Mouse (Mus musculus) lung, postnatal 14 days (tissue): ENCODE data around the gene Sae1.
A peak's percentile ranks its signal among the peaks of the same experiment; 100 is the strongest.

Experiments
- DNase-seq: peaks from one replicate; pipeline ENCODE4 v3.0.0; 2021

Sae1 gene

DNA sequence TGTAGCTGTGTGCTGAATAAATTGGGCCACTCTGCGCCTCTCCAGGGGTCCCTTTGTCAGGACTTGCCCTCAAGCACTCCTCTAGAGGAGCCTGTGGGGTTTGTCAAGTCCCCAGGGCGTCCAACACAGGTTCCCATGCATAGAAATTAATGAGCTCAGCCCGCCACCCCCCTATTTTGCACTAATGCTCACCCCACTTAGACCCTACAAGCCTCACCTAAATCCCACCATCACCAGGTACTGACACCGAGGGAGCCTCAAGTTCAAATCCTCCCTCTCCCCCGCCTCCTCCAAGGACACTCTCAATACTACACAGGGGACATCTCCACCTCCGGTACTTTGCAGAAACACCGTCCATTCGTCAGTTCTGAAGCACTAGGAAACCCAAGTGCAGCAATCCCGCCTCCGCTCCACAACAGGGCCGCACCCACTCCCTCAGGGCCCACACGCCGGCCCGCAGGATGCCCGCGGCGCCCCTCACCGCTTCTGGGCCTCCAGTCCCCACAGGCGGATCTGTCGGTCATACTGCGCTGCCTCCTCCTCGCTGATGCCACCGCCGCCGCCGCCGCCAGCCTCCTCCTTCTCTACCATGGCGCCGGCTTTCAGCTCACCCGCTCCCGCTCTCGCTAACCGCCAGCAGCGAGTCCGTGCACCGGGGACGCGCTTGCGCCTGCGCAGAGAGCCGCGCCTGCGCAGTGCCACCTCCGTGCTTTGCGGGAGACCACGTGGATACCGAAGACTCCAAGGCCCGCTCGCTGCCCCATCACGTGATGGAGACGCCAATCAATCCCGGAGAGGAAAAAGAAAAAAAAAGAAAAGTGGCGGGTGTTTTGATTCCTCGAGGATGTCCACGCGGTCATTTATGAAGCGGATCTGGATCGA is at the start of gene Sae1:
Gene Sae1 (minus strand): TSS at position 647 of the 882 bp plus-strand sequence.
- DNase-seq = peak; percentile 96

DNA sequence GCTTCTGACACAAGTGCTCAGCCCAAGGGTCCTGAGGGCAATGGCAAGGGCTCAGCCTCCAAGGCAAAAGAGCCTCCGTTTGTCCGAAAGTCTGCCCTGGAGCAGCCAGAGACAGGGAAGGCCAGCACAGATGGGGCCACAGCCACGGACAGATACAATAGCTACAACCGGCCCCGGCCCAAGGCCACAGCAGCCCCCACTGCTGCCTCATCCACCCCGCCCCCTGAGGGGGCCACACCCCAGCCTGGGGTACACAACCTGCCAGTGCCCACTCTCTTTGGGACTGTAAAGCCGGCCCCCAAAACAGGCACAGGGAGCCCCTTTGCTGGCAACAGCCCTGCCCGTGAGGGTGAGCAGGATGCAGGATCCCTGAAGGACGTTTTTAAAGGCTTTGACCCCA is 47.5 kb upstream of the Sae1 start:
- DNase-seq = no peak

DNA sequence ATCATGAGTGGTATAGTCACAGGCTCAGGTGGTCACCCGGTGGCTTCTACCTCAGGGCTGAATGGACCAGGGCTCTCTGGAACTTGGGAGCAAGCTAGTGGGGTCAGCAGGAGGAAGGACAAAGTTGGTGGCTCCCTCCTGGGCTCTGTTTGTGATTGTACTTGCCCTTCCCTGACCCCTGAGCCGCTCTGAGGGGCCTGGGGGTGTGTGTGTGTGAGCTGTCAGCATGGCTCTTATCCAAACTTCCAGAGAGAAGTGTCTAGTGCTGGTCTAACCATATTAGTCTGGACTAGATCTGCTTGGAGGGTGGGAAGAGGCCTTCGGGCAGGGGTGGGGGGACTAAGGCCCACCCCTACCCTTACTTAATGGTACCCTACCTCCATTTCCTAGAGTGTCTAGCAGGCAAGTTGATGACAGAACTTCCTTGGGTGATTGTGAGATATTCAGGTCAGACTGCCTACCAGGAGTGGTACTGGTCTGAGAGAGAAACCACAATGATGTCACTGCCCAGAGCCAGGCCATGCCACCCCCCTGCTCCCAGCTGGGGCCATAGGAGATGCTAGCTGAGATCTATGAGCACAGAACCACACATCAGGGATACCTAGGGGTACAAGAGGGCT is 45.9 kb upstream of the Sae1 start:
- no peak for DNase-seq

DNA sequence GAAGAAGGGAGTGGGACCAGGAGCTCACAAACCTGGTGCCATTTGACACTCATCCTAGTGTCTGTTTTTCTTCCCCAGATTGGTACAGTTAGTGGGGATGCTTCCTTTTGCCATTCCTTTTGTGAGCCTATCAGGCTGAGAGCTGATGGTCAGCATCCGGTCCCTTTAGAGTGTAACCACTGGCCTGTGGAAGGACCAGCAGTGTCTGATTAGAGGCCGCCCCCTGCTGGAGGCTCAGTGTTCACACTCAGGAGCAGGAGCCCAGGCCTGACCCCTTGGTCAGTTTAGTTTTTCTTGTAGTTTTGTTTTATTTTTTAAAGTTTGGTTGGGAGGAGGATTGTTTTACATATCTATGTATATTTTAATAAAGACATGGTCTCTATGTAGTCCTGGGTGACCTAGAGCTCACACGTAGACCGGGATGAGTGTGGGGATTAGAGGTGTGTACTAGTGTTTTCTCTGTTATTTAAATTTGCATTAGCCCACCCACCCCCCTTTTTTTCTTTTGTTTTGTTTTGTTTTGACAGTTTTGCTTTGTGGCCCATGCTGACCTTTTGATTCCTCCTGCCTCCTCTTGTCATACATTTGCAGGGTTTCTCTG is 38.6 kb upstream of the Sae1 start:
- peak; percentile 92 for DNase-seq

DNA sequence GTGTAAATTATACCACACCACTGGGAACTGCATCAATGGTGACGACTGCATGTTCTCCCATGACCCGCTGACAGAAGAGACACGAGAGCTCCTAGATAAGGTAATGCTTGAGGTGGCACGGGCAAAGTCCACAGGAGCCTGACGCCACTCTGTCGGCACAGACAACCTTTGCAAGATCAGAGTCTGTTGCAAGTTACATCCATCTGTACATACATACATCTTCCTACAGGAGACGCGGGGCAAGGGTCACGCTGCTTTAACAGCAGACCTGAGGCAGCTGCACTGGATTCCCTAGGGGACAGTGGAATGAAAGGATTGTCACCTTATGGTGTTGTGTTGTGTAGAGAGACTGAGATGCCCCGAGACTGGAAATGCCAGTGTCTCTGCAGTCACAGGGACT is 38.1 kb upstream of the Sae1 start:
- DNase-seq = no peak

DNA sequence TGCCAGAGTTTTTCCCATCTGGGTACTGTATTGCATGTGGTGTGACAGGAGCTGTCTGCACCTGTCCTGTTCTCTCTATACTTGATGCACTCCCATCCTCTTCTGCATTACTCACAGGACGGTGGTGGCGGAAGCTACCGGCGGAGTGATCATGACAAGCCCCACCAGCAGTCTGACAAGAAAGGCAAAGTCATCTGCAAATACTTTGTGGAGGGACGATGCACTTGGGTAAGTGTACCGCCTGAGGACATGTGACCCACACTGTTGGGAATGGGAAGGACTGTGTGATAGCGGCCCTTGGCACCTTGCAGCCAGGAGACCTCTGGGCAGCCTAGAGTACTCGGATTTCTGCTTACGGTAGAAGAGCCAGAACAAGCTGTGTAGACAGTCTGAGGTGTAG is 36.1 kb upstream of the Sae1 start:
- DNase-seq = no peak

DNA sequence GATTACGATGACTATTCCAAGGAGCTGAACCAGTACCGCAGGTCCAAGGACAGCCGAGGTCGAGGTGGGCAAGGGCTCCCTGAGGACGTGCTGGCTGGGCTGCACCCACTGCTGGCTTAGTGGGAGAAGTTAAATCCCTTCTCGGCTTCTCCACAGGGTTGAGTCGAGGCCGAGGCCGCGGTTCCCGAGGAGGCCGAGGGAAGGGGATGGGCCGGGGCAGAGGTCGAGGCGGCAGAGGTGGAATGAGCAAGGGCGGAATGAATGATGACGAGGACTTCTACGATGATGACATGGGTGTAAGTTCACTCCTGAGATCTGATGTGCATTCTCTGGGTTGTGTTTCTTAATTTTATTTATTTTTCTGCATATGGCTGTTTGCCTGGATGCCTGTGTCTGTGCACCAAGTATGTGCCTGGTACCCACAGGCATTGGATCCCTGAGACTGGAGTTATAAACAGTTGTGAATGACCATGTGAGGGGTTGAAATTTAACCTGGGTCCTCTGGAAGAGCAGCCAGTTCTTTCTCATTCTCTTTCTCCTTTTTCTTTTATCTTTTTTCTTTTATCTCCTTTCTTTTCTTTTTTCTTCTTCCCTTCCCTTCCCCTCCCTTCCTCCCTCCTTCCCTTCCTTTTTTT is 34.7 kb upstream of the Sae1 start:
- DNase-seq = no peak

DNA sequence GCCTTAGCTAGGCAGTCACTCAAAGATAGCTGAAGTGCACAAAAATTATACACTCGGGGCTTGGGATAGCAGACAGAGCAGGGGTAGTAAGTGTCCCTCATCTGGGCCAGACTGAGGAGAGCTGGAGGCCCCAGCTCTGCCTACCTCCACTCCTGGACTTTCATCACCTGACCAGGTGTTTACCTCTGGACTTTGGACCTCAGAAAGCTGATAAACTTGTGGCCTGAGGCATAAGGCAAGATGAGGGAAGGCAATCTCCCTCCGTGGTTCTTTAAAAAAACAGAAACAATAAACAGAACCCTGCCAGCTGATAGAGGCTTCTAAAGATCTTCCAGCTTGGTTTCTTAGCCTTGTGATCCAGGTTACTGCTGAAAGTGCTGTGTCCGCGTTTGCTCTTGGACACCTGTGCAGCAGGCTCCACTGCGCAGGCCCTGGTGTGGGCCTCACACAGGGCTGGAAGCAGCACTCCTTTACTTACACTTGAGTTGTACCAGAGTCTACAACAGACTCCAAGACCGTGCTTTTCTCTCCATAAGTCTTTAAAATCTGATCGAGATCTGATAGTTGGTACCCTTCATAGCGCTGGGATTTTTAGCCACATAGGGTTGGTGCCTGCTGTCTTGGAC is 33.0 kb upstream of the Sae1 start:
- DNase-seq = no peak

DNA sequence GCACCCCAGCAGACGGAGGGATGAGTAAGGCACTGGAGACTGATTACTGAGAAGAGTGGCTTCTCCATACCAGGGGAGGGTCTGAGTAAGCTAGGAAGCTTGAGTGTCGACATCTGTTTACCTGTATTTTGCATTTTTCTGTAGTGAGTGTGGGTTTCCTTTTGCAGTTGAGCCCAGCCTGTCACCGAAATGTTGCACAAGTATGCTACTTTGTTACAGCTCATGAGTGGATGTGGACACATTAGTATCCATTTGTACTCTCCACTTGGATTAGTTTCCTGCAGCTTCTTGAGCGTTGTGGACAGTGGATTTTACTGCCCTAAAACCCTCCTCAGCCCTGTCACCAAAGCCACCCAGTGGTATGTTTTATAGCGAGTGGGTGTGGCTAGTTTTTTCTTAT is 31.1 kb upstream of the Sae1 start:
- no peak for DNase-seq

DNA sequence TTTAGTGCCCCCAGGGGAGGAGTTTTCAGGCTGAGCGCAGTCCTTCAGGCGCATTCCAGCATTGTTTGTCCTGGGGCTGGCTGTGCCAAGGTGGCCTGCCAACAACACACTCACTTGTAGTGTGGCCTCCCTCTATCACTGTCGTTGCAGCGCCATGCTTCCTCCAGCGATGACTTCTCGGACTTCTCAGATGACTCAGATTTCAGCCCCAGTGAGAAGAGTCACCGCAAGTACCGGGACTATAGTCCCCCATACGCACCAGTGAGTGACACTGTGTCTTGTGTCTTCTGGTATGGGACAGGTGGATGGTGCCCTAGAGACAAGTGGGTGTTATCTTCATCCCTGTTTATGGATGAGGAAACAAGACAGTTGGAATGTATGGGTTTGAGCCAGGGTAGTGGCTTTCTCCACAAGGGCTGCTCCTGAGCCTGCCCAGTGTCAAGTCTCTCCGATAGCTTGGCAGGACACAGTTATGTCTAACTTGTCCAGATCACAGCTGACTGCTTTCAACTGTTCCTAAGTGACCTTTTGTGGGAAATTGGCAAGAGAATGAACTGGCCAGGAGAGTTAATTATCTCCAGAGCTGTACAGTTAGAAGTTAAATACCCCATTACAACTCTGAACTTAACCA is 29.6 kb upstream of the Sae1 start:
- DNase-seq = peak; percentile 58

DNA sequence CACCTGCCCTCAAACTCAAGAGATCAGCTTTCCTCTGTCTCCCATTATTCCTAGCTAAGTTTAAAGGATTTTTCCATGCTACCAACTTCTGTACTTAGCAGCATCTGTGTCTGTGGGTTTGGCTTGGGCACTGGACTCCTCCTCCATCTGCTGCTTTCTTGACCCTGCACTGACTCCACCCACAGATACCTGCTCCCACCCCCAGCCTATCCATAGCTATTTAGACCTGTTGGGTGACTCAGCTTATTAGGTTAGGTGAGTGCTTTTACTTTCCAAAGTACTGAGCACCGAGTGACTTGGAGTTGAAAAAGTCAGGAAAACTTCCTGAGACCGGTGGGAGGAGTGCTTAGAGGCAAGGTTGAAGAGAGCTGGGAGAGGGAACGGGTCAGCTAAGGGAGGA is 27.8 kb upstream of the Sae1 start:
- no peak for DNase-seq

DNA sequence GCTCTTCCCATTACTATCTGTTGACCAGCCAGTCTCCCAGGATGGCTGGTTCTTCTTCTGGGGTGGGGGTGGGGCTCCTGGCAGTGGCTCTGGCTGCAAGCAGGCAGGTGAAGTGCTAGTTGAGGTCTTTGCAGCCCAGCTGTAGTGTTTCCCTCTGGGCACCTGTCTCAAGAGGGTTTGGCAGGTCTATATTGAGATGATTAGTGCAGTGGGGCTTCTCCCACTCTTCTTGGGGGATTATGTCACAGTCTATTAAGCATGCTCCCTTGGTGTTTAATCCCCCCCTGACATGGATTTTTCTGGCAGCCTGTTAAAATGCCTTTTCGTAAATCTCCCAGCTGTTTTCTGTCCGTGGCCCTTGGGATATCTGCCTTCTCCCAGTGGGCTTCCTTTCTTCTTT is 25.3 kb upstream of the Sae1 start:
- no peak for DNase-seq

DNA sequence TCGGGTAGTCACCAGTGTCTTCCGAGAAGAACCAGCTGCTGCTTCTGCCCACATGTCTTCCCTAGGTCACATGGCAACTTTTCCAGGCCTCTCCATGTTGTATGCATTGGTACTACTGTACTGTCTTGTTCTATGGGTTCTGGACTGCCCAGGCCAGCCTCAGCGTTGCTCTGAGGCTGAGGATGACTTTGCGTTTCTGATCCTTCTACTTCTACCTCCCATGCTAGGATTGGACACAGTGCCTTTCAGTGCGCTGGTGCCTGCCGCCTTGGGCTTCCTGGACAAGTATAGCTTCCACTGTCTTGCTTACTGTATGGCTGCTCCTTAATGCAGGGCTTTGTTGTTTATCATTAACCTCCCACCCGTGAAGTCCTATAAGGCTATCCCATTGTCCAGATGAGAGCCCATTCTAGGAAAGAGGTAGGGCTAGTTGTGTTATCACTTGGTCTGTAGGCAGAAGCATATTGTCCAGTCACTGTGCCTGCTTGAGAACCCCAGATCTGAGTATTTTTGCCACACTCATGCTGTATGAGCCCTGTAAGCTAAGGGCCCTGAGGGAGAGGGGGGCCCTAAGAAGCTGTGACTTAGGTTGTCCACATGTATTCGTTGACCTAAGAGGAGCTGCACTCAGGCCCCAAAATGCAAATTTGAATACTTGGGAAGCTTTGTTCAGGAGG is 24.8 kb upstream of the Sae1 start:
- peak; percentile 28 for DNase-seq

DNA sequence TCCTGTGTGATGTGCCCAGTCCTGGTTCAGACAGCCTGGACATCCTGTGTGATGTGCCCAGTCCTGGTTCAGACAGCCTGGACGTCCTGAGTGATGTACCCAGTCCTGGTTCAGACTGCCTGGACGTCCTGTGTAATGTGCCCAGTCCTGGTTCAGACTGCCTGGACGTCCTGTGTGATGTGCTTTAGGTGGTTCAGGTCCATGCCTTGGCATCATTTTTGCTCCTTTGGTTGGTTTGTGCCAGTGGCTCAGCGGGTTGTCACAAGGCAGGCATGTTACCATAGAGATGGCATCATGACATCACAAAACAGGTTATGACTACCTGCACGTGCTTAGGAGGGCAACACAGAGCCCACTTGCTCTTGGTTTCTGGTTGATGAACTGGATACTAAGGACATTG is 23.5 kb upstream of the Sae1 start:
- no peak for DNase-seq

DNA sequence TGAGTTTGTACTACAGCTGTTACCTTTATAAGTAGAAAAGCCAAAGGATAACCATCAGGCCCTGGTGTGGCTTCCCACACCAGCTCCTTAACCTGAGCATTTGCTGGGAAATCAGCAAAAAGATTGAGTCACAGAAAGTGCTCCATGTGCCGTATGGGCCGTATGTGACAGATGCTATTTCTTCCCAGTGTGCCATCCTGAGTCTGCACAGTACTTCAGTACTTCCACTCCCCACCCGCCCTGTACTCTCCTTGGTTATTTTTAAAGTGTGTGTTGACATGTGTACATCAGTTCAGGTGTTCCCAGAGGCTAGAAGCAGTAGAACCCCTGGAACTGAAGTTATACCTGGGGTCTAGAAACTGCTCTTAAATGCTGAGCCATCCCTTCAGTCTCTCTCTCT is 19.4 kb upstream of the Sae1 start:
- no peak for DNase-seq

DNA sequence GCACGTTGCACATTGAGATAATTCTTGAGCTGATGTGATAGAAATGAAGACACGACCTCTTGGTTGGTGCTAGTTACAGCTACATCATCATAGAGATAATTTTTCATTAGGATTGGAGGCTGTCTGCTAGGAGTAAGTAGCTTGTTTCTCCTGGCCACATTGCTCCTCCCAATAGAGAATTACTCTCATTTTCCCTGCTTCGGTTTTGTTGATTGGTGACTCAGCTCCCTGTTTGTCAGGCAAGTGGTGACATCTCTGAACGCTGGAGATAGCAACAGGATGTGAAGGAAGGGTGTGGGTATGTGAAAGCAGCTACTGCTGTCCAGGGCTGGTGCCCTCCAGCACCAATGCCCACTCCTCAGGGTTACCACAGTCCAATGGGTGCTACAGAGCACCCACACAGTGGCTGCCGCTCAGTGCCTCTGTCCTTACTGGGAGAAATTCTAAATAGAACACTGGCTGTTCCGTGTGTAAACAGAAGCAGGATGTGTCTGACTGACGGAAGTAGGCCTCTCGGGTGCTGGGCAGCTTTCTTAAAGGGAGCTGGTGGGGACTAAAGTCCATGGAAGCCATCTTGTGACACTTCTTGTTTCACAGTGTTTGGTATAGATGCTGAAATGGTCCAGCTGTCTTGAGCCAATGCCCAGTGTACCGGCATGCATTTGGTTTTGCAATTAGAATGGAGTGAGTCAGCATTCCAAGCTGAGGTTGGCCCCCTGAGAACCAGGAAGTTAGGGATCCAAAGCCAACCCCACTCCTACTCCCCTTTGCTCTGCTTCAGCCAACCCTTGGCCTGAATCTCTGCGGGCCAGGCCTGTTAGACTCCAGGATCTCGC is 18.1 kb upstream of the Sae1 start:
- DNase-seq = peak; percentile 71

DNA sequence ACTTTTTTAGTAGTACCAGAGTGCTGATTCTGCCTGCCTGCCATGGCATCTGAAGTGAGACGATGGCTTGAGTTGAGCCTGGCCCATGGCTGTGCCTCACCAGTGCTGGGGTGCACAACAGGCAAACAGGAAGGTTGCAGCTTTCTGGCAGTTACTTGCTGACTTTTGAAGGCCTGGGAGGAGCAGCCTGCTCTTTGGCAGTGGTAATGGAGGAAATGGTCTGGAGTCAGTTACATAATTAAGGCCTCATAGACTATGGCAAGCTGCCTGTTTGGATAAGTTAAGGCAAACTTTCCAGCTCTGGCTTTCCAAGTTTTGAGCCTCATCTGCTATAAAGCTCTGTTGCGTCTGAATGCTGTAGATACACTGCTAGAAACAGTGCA is 17.5 kb upstream of the Sae1 start:
- peak; percentile 52 for DNase-seq

DNA sequence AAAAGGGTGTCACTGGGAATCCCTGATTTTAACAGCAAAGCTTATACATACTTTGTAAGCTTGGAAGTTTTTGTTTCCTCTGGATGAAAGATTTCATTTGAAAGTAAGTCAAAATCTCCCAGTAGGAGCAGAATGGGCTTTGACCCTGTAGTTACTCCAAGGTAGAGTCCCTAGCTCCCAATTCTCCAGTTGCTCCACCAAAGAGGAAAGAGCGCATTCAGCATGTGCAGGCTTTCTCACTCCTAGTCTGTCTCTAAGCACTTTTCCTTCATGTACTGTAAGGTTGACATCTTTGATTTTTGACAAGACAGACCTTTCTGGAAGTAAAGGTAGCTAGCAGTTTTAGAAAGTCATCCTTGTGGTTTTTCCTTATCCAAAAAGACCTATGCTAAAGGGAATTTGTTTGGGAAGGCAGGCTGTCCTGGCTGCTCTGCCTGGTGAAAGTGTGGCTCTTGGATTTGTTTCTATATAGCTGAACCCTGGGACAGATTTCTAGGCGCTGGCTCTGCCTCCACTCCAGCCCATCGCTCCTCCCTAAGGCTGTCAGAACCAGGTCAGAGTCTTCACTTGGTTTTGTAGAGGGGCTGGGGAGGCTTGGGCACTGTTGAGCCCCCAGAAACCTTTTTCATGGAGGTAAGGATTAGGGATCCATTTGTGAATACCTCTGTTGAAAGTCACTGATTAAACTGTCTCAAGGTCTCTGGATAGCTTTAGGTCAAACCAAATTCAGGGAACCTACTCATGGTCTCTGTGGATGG is 16.9 kb upstream of the Sae1 start:
- no peak for DNase-seq

DNA sequence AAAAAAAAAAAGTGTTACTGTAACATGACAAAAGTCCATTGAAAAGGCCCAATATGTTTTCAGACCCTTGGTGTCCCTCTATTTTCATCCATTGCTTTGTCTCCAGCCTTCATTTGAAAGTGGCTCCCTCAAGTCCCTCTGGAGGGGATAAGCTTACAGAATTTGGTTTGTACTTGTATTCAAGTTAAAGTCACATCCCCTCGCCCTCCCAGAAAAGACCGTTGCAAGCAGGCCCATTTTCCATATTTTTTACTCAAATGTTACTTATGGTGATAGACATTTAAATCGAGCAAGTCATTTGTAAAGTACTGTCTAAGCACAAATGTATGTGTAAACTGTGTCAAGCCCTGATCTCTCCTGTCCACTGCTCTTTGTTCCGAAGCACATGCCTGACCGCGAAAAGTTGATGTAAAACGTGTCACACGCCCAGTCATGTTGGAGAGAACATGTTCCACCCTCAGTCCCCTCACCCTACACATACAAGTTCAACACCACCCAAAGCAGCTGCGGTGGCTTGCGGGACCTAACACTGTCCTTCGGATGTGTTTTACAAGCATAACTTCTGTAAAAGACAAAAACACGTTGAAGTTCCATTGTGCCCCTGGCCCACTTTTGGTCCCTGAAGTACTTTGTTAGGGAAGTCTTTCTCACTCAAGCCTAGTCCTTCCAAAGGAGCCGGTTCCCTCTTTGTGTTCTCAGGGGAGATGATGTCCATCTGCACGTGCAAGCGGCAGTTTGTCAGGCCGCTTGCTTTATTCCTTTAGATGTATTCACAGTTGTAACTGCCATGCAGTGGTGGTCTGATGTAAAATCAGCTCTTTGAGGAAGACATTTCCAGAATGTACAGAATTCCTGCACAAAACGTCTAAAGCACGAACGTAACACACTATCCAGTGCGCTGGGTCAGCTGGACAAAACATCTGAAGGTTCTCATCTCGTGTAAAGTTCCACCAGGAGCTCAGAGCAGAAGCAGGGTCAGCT is 15.7 kb upstream of the Sae1 start:
- peak; percentile 30 for DNase-seq
